Mouse (Mus musculus): ENCODE measurements around the gene Arhgap30. TPM values are rescaled to one million over a fixed set of nuclear protein-coding genes. Genes with fewer than 3 reads are reported as not detected.

Arhgap30 gene
- polyA plus RNA-seq, 1 experiment from 2014 or later: 0.71 TPM

- H3K27me3 ChIP-seq (ENCODE audit: control insufficient read depth, insufficient read depth, low read length): peaks cover 41% of the 10 kb centered on the region
- ATAC-seq (ENCODE audit: low FRiP score): peak; percentile 64; the same call in 1 of the 2 replicates
- peak within 1 kb of the TSS; percentile 52 for H3K4me2 ChIP-seq (replicated peaks)
- peaks cover 5% of the 10 kb centered on the region; the same call in 1 of the 2 replicates for H3K4me1 ChIP-seq (replicated peaks; ENCODE audit: control insufficient read depth, insufficient read depth, low read length)
- no peak for DNase-seq (ENCODE audit: low spot score)
- no peak within 1 kb of the TSS for H3K27ac ChIP-seq
- peak within 1 kb of the TSS; percentile 33 for H3K4me3 ChIP-seq (replicated peaks; ENCODE audit: low read length)
- 1% methylated on average over 46 of the region's 46 CpGs for WGBS
- H3K36me3 ChIP-seq (replicated peaks; ENCODE audit: control insufficient read depth, insufficient read depth): no peaks in the 10 kb centered on the region
- peak within 1 kb of the TSS; percentile 28; the same call in 1 of the 2 replicates for H3K9ac ChIP-seq
- H3K9me3 ChIP-seq (ENCODE audit: control insufficient read depth, low read length): no peaks in the 10 kb centered on the region
These were observed 48.7 kb downstream of the Arhgap30 start, which contains the start of gene F11r for GRCm38 (mm10) chr1:171437264-171438013. TSS of gene F11r (plus strand) at chr1:171437535.

DNA sequence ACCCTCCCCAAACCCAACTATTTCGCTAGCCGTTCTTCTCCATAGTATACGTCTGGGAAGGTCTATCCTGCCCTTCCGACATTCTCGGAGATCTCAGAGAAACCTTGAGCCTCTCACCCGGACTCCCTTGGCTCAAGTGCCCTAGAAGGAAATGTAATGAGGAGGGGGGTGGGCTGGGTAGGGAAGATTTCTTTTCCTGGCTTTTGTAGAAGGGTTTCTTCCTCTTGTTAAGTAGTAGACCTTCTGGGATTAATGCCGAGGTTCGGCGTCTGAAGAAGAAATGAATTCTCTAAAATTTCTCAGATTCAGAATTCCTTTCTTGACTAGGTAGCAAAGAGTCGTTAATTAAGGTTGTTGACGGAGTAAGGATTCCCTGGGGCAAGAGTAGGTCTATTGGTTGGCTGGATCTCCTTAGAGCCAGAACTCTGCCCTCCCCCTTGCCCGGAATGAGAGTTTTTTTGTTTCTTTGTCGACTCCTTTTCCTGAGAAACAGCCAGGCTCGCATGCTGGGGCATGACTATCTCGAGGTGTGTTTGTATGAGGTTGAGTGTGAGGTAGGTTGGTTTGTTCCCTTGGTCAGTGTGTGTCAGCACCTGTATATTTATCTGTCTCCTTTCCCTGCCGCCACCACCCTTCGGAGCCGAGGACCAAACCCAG is 49.4 kb downstream of the Arhgap30 start:
- ATAC-seq (ENCODE audit: low FRiP score): no peak
- Histone ChIP-seq H3K4me1 (replicated peaks; ENCODE audit: control insufficient read depth, insufficient read depth, low read length) (peaks cover 5% of the 10 kb centered on the region; the same call in 1 of the 2 replicates), H3K4me2 (replicated peaks) (peak overlapping the region; percentile 52), H3K9ac (peak overlapping the region; percentile 28; the same call in 1 of the 2 replicates), H3K4me3 (replicated peaks; ENCODE audit: low read length) (peak overlapping the region; percentile 33), H3K9me3 (ENCODE audit: control insufficient read depth, low read length) (no peaks in the 10 kb centered on the region), H3K27me3 (ENCODE audit: control insufficient read depth, insufficient read depth, low read length) (peaks cover 41% of the 10 kb centered on the region), H3K36me3 (replicated peaks; ENCODE audit: control insufficient read depth, insufficient read depth) (no peaks in the 10 kb centered on the region), H3K27ac (no peak overlapping the region)
- WGBS: 7% methylated on average over 18 of the region's 18 CpGs
- no peak for DNase-seq (ENCODE audit: low spot score)

GRCm38 (mm10) chr1:171439072-171439471 is 50.3 kb downstream of the Arhgap30 start:
- H3K27ac ChIP-seq: no peak overlapping the region
- peaks cover 5% of the 10 kb centered on the region for H3K9me3 ChIP-seq (ENCODE audit: control insufficient read depth, low read length)
- no peaks in the 10 kb centered on the region for H3K36me3 ChIP-seq (replicated peaks; ENCODE audit: control insufficient read depth, insufficient read depth)
- peaks cover 41% of the 10 kb centered on the region for H3K27me3 ChIP-seq (ENCODE audit: control insufficient read depth, insufficient read depth, low read length)
- ATAC-seq (ENCODE audit: low FRiP score) (no peak), DNase-seq (ENCODE audit: low spot score) (no peak)
- no peak overlapping the region for H3K4me3 ChIP-seq (replicated peaks; ENCODE audit: low read length)
- H3K4me2 ChIP-seq (replicated peaks): peak overlapping the region; percentile 52
- no peak overlapping the region for H3K9ac ChIP-seq
- 59% methylated on average over 8 of the region's 8 CpGs for WGBS
- peaks cover 5% of the 10 kb centered on the region; the same call in 1 of the 2 replicates for H3K4me1 ChIP-seq (replicated peaks; ENCODE audit: control insufficient read depth, insufficient read depth, low read length)

DNA sequence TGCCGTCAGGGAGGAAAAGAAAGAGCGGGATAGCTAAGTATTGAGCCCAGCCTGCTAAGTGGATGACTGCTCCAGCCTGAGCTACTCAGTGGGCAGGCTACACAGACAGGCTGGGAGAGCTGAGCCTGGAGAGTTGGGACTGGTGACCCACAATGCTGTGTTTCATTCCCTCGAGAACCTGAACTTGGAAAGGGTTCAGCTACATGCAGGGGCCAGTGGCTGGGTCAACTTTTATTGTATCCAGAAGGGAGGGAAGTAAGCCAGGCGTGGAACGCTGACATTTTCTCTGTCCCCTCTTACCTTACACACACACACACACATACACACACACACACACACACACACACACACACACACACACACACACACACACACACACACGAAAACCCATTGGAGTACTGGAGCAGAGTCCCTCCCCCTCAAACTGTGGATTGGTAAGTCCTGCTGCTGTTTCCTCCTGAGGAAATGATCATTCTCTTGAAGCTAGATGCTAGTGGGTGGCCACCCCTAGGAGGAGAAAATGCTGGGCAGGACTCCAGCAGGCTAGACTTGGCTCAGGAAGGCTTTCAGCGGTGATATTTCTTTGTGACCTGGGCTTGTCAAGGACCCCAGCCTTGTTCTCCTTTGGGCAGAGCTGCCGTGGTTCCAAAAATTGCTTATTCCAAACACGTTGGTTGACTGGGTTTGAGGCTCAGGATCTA is 51.4 kb downstream of the Arhgap30 start:
- H3K9ac ChIP-seq: no peak overlapping the region
- peak overlapping the region; percentile 10 for H3K4me2 ChIP-seq (replicated peaks)
- WGBS: 58% methylated on average over 9 of the region's 9 CpGs
- H3K9me3 ChIP-seq (ENCODE audit: control insufficient read depth, low read length): peaks cover 6% of the 10 kb centered on the region
- peaks cover 5% of the 10 kb centered on the region; the same call in 1 of the 2 replicates for H3K4me1 ChIP-seq (replicated peaks; ENCODE audit: control insufficient read depth, insufficient read depth, low read length)
- H3K36me3 ChIP-seq (replicated peaks; ENCODE audit: control insufficient read depth, insufficient read depth): no peaks in the 10 kb centered on the region
- ATAC-seq (ENCODE audit: low FRiP score) (peak; percentile 51; the same call in 1 of the 2 replicates), DNase-seq (ENCODE audit: low spot score) (no peak)
- H3K4me3 ChIP-seq (replicated peaks; ENCODE audit: low read length): no peak overlapping the region
- peaks cover 41% of the 10 kb centered on the region for H3K27me3 ChIP-seq (ENCODE audit: control insufficient read depth, insufficient read depth, low read length)
- peak overlapping the region; percentile 34; the same call in 1 of the 2 replicates for H3K27ac ChIP-seq

DNA sequence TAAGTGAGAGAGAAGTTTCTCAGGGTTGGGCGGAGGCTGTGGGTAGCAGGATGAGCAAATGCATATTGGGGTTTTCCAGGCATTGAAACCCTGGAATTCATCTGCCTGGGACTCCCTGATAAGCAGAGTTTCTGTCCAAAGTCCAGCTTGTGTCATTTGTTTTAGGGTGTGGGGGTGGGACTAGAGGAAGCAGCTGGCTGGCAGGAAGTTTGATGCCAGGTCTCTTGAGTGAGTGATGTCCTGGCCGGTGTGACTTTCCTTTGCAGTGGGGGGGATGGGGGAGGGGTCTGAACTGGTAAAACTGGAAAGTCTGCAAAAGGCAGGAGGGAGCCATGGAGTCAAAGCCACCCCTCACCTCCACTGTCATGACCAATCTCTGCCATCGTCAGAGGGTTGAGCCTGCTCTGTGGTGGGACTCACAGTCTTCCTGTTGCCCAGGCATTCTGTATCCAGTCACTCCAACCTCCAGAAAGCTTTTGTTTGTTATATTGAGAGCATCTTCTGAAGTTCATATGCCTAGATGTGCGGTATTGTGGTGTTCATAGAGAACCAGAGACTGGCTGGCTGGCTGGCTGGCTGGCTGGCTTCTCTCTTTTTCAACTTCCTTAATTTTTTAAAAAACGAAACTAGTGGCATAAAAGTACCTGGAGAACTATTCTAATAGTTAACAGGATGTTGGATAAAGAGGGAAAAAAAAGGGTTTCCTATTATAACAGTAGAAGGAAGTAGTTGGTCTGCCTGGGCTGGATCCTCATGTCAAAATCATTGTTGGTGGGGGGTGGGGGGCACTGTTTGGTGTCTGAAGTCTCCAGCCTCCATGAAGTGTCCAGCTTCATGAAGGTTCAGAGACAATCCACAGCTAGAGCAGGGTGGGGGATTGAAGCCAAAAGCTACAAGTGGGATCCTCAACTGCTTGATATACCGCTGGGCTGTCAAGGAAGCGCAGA is 53.0 kb downstream of the Arhgap30 start:
- H3K27me3 ChIP-seq (ENCODE audit: control insufficient read depth, insufficient read depth, low read length): peaks cover 33% of the 10 kb centered on the region
- H3K36me3 ChIP-seq (replicated peaks; ENCODE audit: control insufficient read depth, insufficient read depth): no peaks in the 10 kb centered on the region
- H3K4me3 ChIP-seq (replicated peaks; ENCODE audit: low read length): no peak overlapping the region
- peaks cover 6% of the 10 kb centered on the region for H3K9me3 ChIP-seq (ENCODE audit: control insufficient read depth, low read length)
- 64% methylated on average over 7 of the region's 7 CpGs for WGBS
- H3K4me2 ChIP-seq (replicated peaks): no peak overlapping the region
- DNase-seq (ENCODE audit: low spot score): no peak
- peaks cover 5% of the 10 kb centered on the region; the same call in 1 of the 2 replicates for H3K4me1 ChIP-seq (replicated peaks; ENCODE audit: control insufficient read depth, insufficient read depth, low read length)
- no peak overlapping the region for H3K9ac ChIP-seq
- no peak for ATAC-seq (ENCODE audit: low FRiP score)
- 0 out of 2 replicates have a peak overlapping the region, but pooled peaks have one; percentile 34 for H3K27ac ChIP-seq

- Histone ChIP-seq H3K4me1 (replicated peaks; ENCODE audit: control insufficient read depth, insufficient read depth, low read length) (peaks cover 2% of the 10 kb centered on the region; the same call in 1 of the 2 replicates), H3K27ac (no peak overlapping the region), H3K9ac (no peak overlapping the region), H3K4me3 (replicated peaks; ENCODE audit: low read length) (no peak overlapping the region), H3K27me3 (ENCODE audit: control insufficient read depth, insufficient read depth, low read length) (peaks cover 27% of the 10 kb centered on the region), H3K36me3 (replicated peaks; ENCODE audit: control insufficient read depth, insufficient read depth) (no peaks in the 10 kb centered on the region), H3K9me3 (ENCODE audit: control insufficient read depth, low read length) (peaks cover 6% of the 10 kb centered on the region), H3K4me2 (replicated peaks) (no peak overlapping the region)
- ATAC-seq (ENCODE audit: low FRiP score) (no peak), DNase-seq (ENCODE audit: low spot score) (no peak)
- WGBS: 54% methylated on average over 8 of the region's 8 CpGs
These were observed 53.6 kb downstream of the Arhgap30 start for GRCm38 (mm10) chr1:171442413-171442760.

GRCm38 (mm10) chr1:171445050-171445449 is 56.3 kb downstream of the Arhgap30 start:
- WGBS: 93% methylated on average over 5 of the region's 5 CpGs
- no peak for ATAC-seq (ENCODE audit: low FRiP score)

DNA sequence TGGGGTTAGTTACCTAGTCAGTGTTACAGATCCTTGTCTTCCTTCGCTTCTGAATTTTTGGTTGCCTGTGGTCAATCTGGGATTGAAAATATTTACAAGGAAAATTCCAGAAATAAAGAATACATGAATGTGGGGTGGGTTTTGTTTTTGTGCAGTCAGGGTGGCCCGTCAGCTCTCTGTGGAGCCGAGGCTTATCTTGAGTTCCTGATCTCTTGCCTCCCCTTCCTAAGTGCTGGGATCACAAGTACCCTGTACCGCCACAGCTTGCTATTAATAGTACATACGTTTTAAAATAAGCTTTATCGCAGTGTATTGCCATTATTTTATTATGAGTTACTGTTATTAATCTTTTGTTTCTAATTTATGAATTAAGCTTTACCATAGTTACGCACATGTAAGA is 58.1 kb downstream of the Arhgap30 start:
- no peak overlapping the region for H3K4me2 ChIP-seq (replicated peaks)
- H3K27ac ChIP-seq: no peak overlapping the region
- no peaks in the 10 kb centered on the region for H3K4me1 ChIP-seq (replicated peaks; ENCODE audit: control insufficient read depth, insufficient read depth, low read length)
- no peak overlapping the region for H3K9ac ChIP-seq
- 80% methylated on average over 7 of the region's 7 CpGs for WGBS
- no peak for DNase-seq (ENCODE audit: low spot score)
- no peak for ATAC-seq (ENCODE audit: low FRiP score)
- no peaks in the 10 kb centered on the region for H3K27me3 ChIP-seq (ENCODE audit: control insufficient read depth, insufficient read depth, low read length)
- H3K36me3 ChIP-seq (replicated peaks; ENCODE audit: control insufficient read depth, insufficient read depth): no peaks in the 10 kb centered on the region
- peaks cover 6% of the 10 kb centered on the region for H3K9me3 ChIP-seq (ENCODE audit: control insufficient read depth, low read length)
- H3K4me3 ChIP-seq (replicated peaks; ENCODE audit: low read length): no peak overlapping the region

More at GRCm38 (mm10) chr1:171445050-171445449, 56.3 kb downstream of the Arhgap30 start:
- peaks cover 6% of the 10 kb centered on the region for H3K9me3 ChIP-seq (ENCODE audit: control insufficient read depth, low read length)
- peaks cover under 1% of the 10 kb centered on the region; the same call in 1 of the 2 replicates for H3K27me3 ChIP-seq (ENCODE audit: control insufficient read depth, insufficient read depth, low read length)
- no peak overlapping the region for H3K4me2 ChIP-seq (replicated peaks)
- H3K4me3 ChIP-seq (replicated peaks; ENCODE audit: low read length): no peak overlapping the region
- no peak overlapping the region for H3K9ac ChIP-seq
- no peaks in the 10 kb centered on the region for H3K36me3 ChIP-seq (replicated peaks; ENCODE audit: control insufficient read depth, insufficient read depth)
- no peaks in the 10 kb centered on the region for H3K4me1 ChIP-seq (replicated peaks; ENCODE audit: control insufficient read depth, insufficient read depth, low read length)
- no peak overlapping the region for H3K27ac ChIP-seq
- DNase-seq (ENCODE audit: low spot score): no peak

Measured in hindbrain, embryonic 14.5 days (tissue).